Mouse (Mus musculus): ENCODE data around the gene Hspg2. TPM values are rescaled to one million over a fixed set of nuclear protein-coding genes. Genes with fewer than 3 reads are reported as not detected.

The Hspg2 gene
- total RNA-seq, 2 experiments from 2014 or later, result 11.6 to 12.9 TPM

- intact Hi-C loops (cut with DNase I), result no loop called here
- DNase-seq (ENCODE audit: low spot score in 2 of 2), result no peak
Observed at GRCm38 (mm10) chr4:137597098-137597630, 128.6 kb downstream of the Hspg2 start.

- DNase-seq (ENCODE audit: low spot score in 2 of 2), result no peak
- intact Hi-C loops (cut with DNase I), result no loop called here
Observed at GRCm38 (mm10) chr4:137598577-137598976, 130.0 kb downstream of the Hspg2 start.

GRCm38 (mm10) chr4:137603449-137604171 lies 135.0 kb downstream of the Hspg2 start:
- DNase-seq (ENCODE audit: low spot score in 2 of 2), result no peak

GRCm38 (mm10) chr4:137607023-137607422 lies 138.5 kb downstream of the Hspg2 start:
- no peak for DNase-seq (ENCODE audit: low spot score in 2 of 2)
- intact Hi-C loops (cut with DNase I), result no loop called here

More at GRCm38 (mm10) chr4:137603449-137604171, 135.0 kb downstream of the Hspg2 start:
- intact Hi-C loops (cut with DNase I), result no loop called here

- intact Hi-C loops (cut with DNase I), result no loop called here
- DNase-seq (ENCODE audit: low spot score in 2 of 2), result no peak
Observed at GRCm38 (mm10) chr4:137609281-137609680, 140.7 kb downstream of the Hspg2 start.

- intact Hi-C loops (cut with DNase I), result no loop called here
- DNase-seq (ENCODE audit: low spot score in 2 of 2), result no peak
Observed at GRCm38 (mm10) chr4:137609702-137610101, 141.1 kb downstream of the Hspg2 start.

- DNase-seq (ENCODE audit: low spot score in 2 of 2), result no peak
- intact Hi-C loops (cut with DNase I), result no loop called here
Observed at GRCm38 (mm10) chr4:137610256-137610655, 141.7 kb downstream of the Hspg2 start.

Small RNA genes within 50 kb of the gene (microRNA-seq; reads per million reads assigned to microRNA genes)
- gene Mir7018, result 0 to 0.26 reads per million in 2 experiments

Other genes with a start within 250 kb of the Hspg2 start
- gene Wnt4, start 191.3 kb upstream of the Hspg2 start, total RNA-seq (2021), result 10 to 100 TPM; 18.3 to 20.4 TPM
- gene Cdc42, start 111.0 kb upstream of the Hspg2 start, total RNA-seq (2021), result 100 to 1,000 TPM; 412 to 432 TPM
- gene Cela3a, start 59.0 kb upstream of the Hspg2 start, total RNA-seq (2021), result not detected
- not detected for gene Cela3b, start 38.2 kb upstream of the Hspg2 start, total RNA-seq (2021)
- gene 1700013G24Rik, start 15.5 kb upstream of the Hspg2 start, total RNA-seq (2021), result not detected
- not detected for gene Ldlrad2, start 105.8 kb downstream of the Hspg2 start, total RNA-seq (2021)
- gene Usp48, start 125.0 kb downstream of the Hspg2 start, total RNA-seq (2021), result 100 to 1,000 TPM; 105 to 109 TPM
- gene Rap1gap, start 196.0 kb downstream of the Hspg2 start, total RNA-seq (2021), result 100 to 1,000 TPM; 268 to 296 TPM

Data from left cerebral cortex, postnatal 14 days (tissue).